Mouse (Mus musculus) layer of hippocampus, adult 9-11 months (tissue): ENCODE results near the gene Tiam1.

Source experiments
- DNase-seq: peaks from one replicate; pipeline ENCODE4 v3.0.0; 2022

Tiam1 gene

GRCm38 (mm10) chr16:89905730-89906305 lies 237.8 kb downstream of the Tiam1 start:
- no peak for DNase-seq

GRCm38 (mm10) chr16:89904121-89904520 lies 239.4 kb downstream of the Tiam1 start:
- no peak for DNase-seq

DNA sequence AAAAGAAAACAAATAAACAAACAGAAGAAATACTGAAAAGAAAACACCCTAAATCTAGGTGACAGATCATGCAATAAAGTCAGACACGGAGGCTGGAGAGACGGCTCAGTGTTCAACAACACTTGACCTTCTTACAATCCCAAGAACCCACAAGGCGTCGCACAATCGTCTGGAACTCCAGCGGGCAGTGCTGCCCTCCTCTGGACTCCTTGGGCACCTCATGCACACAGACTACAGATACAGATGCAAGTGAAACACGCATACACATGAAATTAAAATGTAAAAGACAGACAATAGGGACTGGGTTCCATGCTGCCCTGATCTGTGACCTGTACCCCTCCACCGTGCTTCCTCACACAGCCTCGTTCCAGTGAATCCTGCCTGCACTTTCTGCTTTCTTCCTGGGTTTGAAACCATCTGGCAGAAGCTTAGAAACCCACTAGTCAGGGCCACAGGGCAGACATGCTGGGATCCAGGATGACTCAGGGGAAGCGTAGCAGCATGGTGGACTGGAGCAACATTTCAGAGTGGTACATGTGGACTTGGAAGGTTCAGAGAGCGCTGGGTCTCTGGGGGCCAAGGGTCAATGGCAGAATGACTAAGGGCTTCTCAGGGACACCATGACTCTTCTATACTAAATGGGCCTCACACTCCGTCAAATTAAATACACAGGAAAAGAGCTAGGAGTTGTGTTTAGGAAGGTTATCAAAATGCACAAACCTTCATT lies 240.8 kb downstream of the Tiam1 start:
- DNase-seq, result no peak

DNA sequence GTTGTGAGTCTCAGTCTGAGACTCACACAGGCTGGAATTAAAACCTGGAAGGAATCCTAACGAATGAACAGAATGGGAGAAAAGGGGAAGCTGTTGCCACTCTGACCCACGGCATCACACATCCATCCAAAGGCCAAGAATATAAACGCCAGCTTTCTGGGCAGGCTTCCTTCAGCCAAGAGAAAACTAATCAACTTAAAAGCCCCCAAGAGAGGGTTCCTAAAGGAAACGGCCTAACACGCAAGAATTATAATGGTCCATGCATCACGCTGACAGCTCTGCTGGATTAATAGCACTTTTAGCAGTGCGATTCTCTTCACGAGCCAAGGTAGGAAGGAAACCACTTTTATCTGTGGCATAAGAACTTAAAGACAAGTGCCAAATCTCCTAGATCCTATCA lies 242.9 kb downstream of the Tiam1 start:
- no peak for DNase-seq

DNA sequence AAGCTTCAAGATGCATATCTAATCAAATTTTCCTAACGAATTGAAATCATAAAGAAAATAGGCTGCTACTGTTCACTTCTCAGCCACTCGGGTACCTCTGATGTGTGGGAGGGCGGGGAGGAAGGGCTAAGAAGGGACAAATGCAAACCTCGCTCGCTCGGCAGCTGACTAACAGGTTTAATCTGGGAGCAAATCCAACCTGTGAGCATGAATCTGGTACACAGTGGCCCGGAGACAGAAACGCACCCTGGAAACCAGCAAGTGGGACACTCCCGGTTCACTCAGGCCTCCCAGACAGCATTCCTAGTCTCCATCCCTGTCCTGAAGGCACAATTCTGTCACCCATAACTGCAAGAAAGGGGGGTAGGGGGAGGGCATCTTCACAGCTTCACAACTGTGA lies 244.4 kb downstream of the Tiam1 start:
- DNase-seq, result peak; percentile 67

DNA sequence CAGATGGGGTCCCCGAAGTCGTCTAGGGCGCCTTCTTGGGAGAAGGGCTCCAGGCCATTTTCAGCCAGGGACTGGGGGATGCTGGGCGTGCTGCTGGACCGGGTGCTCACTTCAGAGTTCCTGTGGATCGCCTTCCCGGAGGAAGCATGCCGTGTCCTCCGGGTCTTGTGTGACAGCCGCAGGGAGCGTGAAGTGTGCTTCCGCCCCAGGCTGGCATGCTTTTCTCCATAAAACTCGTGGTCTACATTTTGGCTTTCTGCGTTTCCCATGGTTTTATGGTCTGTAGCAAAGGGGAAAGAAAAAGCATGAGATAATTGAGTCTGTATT lies 245.3 kb downstream of the Tiam1 start:
- DNase-seq, result no peak

- DNase-seq, result peak; percentile 71
Measured at GRCm38 (mm10) chr16:89897547-89898298, 245.8 kb downstream of the Tiam1 start.

DNA sequence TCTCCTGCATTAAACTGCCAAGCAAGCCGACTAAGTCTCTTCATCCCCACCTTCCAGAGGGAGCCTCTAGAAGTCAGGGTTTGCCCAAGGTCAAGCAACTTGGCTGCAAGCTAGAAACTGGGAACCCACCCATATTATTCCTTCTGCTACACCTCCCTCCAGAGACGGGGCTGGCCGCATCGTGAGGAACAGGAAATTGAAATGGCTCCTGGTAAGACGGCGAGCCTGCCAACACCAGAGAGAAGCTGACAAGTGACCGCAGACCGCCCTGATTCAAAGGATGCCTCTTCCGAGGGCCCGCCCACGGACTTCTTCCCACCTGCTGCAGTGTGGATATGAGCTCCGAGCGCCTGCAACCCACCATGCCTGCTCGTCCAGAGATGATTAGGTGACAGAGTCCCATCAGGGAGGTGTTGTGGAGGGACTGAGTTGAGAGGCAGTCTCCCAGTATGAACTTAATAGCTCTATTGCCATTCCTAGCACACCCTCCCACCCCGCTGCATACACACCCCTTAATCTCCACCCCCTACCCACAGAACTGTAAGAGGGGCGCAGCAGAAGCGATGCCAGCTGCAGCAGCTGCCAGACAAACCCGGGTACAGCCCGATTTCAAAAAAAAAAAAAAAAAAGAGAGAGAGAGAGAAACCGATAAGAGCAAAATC lies 246.6 kb downstream of the Tiam1 start:
- peak; percentile 60 for DNase-seq

DNA sequence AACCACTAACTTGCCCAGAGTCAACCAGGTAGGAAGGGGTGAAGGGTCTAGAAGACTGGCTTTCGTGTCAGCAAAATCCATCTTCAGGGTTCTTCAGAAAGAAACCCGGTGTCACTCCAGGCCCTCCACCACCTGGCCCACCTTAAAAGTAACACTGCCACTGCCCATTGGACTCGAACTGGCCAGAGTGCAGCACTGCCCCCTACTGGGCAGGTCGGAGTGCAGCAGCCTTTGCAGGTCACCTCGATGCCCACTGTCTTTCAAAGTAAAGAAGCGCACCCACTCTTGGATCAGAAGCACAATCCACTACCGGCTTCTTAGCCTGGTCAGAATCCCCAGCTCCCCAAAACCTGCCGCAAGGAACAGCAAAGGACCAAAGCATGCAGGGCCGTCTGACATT lies 247.2 kb downstream of the Tiam1 start:
- no peak for DNase-seq

- DNase-seq, result no peak
Measured at GRCm38 (mm10) chr16:89895283-89895682, 248.3 kb downstream of the Tiam1 start.

- no peak for DNase-seq
Measured at GRCm38 (mm10) chr16:89894816-89895215, 248.8 kb downstream of the Tiam1 start.

- no peak for DNase-seq
Measured at GRCm38 (mm10) chr16:89890515-89891189, 252.9 kb downstream of the Tiam1 start.

GRCm38 (mm10) chr16:89889890-89890462 lies 253.6 kb downstream of the Tiam1 start:
- DNase-seq, result no peak

DNA sequence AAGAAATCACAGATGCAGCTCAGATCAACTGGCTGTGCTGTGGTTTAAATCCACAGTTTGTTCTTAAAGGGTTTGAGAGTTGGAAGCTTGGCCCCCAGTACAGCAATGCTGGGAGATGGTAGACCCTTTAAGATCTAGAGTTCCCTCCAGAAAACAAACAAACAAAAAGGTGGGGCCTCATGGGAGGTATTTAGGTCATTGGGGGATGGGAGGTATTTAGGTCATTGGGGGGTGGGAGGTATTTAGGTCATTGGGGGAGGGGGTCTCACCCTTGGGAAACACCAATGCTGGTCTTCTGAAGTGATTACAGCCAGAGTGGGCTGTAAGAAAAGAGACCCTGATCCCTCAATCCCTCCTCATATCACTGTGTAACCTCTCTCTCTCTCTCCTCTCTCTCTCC lies 257.0 kb downstream of the Tiam1 start:
- DNase-seq, result no peak

DNA sequence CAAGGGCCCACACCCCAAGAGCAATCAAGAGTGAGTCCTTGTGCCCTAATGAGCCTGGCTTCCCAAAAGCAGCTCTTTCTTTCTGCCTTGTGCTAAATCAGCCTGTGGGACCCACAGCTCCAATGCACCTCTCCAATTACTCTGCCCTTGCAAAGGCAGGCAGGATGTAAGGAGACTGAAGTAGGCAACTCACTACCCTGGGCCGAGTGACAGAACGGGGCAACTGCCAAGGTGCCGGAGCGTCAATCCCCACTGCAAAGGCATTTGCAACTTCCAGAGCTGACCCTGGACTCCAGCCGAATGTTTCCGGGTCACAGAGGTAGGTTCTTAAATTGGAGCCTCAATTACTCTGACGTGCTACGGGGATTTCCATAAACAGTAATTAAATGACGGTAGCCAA lies 257.9 kb downstream of the Tiam1 start:
- no peak for DNase-seq

DNA sequence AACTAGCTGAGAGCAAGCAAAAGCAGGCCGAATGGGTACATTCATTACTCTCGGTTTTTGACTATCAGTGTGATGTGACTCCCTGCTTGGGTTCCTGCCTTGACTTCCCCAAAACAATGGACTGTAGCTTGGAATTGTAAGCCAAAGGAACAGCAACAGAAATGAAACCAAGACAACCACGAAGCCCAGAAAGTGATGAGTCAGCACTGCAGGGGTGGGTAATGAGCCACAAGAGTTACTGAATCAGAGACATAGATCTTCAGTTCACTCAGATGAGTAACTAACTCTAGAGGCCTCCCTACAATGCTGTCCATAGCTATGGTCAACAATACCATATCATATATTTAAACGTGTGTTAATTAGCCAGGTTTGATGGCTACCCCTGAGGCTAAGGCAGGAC lies 259.7 kb downstream of the Tiam1 start:
- DNase-seq, result no peak

- no peak for DNase-seq
Measured at GRCm38 (mm10) chr16:89882477-89883234, 260.9 kb downstream of the Tiam1 start.

DNA sequence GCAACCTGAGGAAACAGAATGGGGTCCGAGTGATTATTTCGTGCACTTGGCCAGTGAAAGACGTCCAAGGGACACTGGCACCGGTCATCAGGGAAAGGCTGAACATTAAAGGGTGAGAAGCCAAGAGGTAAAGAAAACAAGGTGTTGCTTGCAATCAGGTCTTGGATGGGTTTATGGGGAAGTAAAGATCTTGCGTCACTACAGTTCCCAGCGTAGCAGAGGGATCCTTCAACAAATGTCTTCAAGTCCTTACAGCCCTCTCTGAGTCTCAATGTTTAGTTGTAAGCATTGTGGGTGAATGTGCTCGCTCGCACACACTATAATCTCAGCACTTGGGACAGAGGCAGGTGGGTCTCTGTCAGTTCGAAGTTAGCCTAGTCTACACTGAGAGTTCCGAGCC lies 266.4 kb downstream of the Tiam1 start:
- DNase-seq, result no peak

DNA sequence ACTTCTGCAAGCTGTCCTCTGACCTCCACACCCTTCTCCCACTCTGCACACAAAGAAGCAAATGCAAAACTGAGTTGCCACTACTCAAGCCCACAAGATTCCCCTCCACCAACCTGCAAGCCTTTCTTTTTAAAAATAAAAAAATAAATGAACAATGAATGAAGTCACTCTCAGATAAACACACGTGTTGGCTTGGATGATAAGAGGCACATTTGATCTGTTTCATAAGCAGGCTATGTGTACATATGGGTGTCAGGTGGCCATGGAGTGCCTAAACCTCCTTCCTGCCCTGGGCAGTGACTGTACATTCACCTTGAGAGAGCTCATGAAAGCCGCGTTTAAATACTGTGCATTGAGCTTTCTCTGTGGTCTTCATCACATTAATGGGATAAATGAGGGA lies 267.5 kb downstream of the Tiam1 start:
- DNase-seq, result no peak

DNA sequence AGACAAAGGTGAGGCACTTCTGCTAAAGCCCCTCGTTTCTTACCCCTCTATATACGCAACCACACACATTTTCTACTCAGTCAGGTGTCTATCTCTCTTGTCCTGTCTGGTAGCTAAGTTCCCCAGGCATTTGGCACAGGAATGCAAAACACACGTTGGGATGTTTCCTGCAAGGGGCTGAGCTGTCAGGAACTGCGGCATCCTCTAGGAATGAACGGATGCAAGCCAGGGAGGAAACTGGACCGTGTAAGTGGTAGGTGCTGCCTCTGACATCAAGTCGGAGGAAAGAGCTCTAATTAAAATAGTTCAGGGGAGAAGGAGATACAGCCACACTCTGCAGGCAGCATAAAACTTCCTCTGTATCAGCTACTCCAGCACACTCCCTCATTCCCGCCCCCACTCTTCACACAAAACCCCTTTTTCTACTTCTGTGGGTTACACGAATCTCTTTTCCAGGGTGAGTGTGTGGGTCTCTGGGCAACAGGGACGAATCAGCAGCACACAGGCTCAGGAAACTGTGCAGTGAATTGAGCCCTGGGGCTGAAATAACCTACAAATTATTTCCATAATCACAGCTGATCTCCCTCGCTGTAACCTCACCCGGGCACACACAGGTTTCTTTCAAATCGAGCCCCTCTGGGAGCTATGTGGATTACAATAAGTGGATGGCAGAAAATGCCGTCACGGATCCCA lies 269.4 kb downstream of the Tiam1 start:
- no peak for DNase-seq
